Mouse (Mus musculus) E14TG2a.4 (cell line): ENCODE measurements around the gene Olig1.
"Not testable (repeated sequence)": the region's sequence is repeated elsewhere in the genome, so short reads cannot be mapped to it uniquely, and the experiment has no call there.

Experiments
- H3K27me3 ChIP-seq: 2 replicates; pipeline ENCODE4 v1.6.1; 2014; ENCODE audit warnings: low read length, control low read depth; ENCODE audit not compliant: insufficient read depth
- H3K36me3 ChIP-seq: 2 replicates; pipeline ENCODE4 v1.6.1; 2014; ENCODE audit warnings: low read length, control low read depth; ENCODE audit not compliant: insufficient read depth
- H3K4me1 ChIP-seq: replicated peaks from 2 replicates; pipeline ENCODE4 v1.6.1; 2014; ENCODE audit warnings: low read depth, low read length, control low read depth
- H3K4me3 ChIP-seq: replicated peaks from 2 replicates; pipeline ENCODE4 v1.5.1; 2014; ENCODE audit warnings: mild to moderate bottlenecking, low read length
- H3K9me3 ChIP-seq: 2 replicates; pipeline ENCODE4 v1.6.1; 2014; ENCODE audit warnings: low read length, control low read depth
- CTCF ChIP-seq: conservative IDR thresholded peaks from 2 replicates; pipeline ENCODE4 v1.5.1; 2014; ENCODE audit warnings: low read length
- NANOG ChIP-seq: IDR thresholded peaks from 2 replicates; pipeline ENCODE4 v1.6.1; 2014; ENCODE audit warnings: borderline replicate concordance, low read length, mixed read lengths
- POU5F1 ChIP-seq: IDR thresholded peaks from 2 replicates; pipeline ENCODE4 v1.6.1; 2014; ENCODE audit warnings: low read length, borderline replicate concordance

The Olig1 gene

GRCm38 (mm10) chr16:91232470-91233240 lies 36.9 kb upstream of the Olig1 start:
- no peaks in the 10 kb centered on the region for H3K36me3 ChIP-seq

GRCm38 (mm10) chr16:91233241-91233944 lies 36.2 kb upstream of the Olig1 start:
- Histone ChIP-seq H3K4me3 (no peak overlapping the region), H3K9me3 (no peaks in the 10 kb centered on the region)
- TF ChIP-seq NANOG (no peak), POU5F1 (no peak), CTCF (no peak)

More at GRCm38 (mm10) chr16:91232470-91233240, 36.9 kb upstream of the Olig1 start:
- peak overlapping the region; percentile 41 for H3K4me3 ChIP-seq
- peaks cover 28% of the 10 kb centered on the region for H3K4me1 ChIP-seq
- H3K9me3 ChIP-seq: no peaks in the 10 kb centered on the region
- H3K27me3 ChIP-seq: peaks cover 87% of the 10 kb centered on the region
- TF ChIP-seq CTCF (no peak), NANOG (no peak), POU5F1 (no peak)

GRCm38 (mm10) chr16:91239024-91239423 lies 30.5 kb upstream of the Olig1 start:
- no peaks in the 10 kb centered on the region for H3K36me3 ChIP-seq
- TF ChIP-seq NANOG (no peak), CTCF (no peak), POU5F1 (no peak)
- no peak overlapping the region for H3K4me3 ChIP-seq
- H3K4me1 ChIP-seq: no peaks in the 10 kb centered on the region
- no peaks in the 10 kb centered on the region for H3K9me3 ChIP-seq
- peaks cover 56% of the 10 kb centered on the region for H3K27me3 ChIP-seq

More at GRCm38 (mm10) chr16:91233241-91233944, 36.2 kb upstream of the Olig1 start:
- no peaks in the 10 kb centered on the region for H3K36me3 ChIP-seq
- H3K4me1 ChIP-seq: peaks cover 27% of the 10 kb centered on the region
- peaks cover 87% of the 10 kb centered on the region for H3K27me3 ChIP-seq

- TF ChIP-seq NANOG (no peak), CTCF (no peak), POU5F1 (no peak)
- peaks cover 15% of the 10 kb centered on the region for H3K27me3 ChIP-seq
- H3K4me1 ChIP-seq: no peaks in the 10 kb centered on the region
- H3K4me3 ChIP-seq: no peak overlapping the region
- no peaks in the 10 kb centered on the region for H3K9me3 ChIP-seq
- H3K36me3 ChIP-seq: no peaks in the 10 kb centered on the region
Measured at GRCm38 (mm10) chr16:91246292-91246691, 23.3 kb upstream of the Olig1 start.

- H3K9me3 ChIP-seq, H3K4me3 ChIP-seq, H3K36me3 ChIP-seq, H3K4me1 ChIP-seq: not testable (repeated sequence)
- peaks cover 39% of the 10 kb centered on the region for H3K27me3 ChIP-seq
Measured at GRCm38 (mm10) chr16:91255419-91256164, 14.0 kb upstream of the Olig1 start.

- TF ChIP-seq POU5F1: no peak
- no peak for TF ChIP-seq CTCF
- Histone ChIP-seq H3K9me3 (no peaks in the 10 kb centered on the region), H3K4me3 (no peak overlapping the region)
Measured at GRCm38 (mm10) chr16:91258956-91259355, 10.6 kb upstream of the Olig1 start.

GRCm38 (mm10) chr16:91260861-91261260 lies 8.7 kb upstream of the Olig1 start:
- H3K27me3 ChIP-seq: peaks cover 50% of the 10 kb centered on the region
- no peaks in the 10 kb centered on the region for H3K36me3 ChIP-seq
- peaks cover 8% of the 10 kb centered on the region for H3K4me1 ChIP-seq
- no peaks in the 10 kb centered on the region for H3K9me3 ChIP-seq
- no peak for TF ChIP-seq POU5F1
- TF ChIP-seq NANOG: no peak
- no peak for TF ChIP-seq CTCF
- H3K4me3 ChIP-seq: no peak overlapping the region

More at GRCm38 (mm10) chr16:91258956-91259355, 10.6 kb upstream of the Olig1 start:
- Histone ChIP-seq H3K36me3 (no peaks in the 10 kb centered on the region), H3K27me3 (peaks cover 44% of the 10 kb centered on the region), H3K4me1 (peaks cover 8% of the 10 kb centered on the region)

GRCm38 (mm10) chr16:91262467-91263220 lies 6.9 kb upstream of the Olig1 start:
- H3K27me3 ChIP-seq: peaks cover 51% of the 10 kb centered on the region
- no peaks in the 10 kb centered on the region for H3K9me3 ChIP-seq
- peaks cover 8% of the 10 kb centered on the region for H3K4me1 ChIP-seq
- H3K36me3 ChIP-seq: no peaks in the 10 kb centered on the region
- TF ChIP-seq CTCF: no peak
- no peak for TF ChIP-seq POU5F1
- no peak for TF ChIP-seq NANOG
- no peak overlapping the region for H3K4me3 ChIP-seq
